Mouse (Mus musculus) myocyte (in vitro differentiated cells): ENCODE data around the gene Foxn4.

Experiments used
- E2F4 ChIP-seq: IDR thresholded peaks from one replicate; pipeline ENCODE4 v1.6.1; 2011; ENCODE audit warnings: mild to moderate bottlenecking, control low read depth, moderate library complexity; ENCODE audit not compliant: insufficient read depth
- MAX ChIP-seq: IDR thresholded peaks from one replicate; pipeline ENCODE4 v1.6.1; 2011; ENCODE audit warnings: low read depth, mild to moderate bottlenecking, control low read depth
- MYOD1 ChIP-seq, 3 experiments: IDR thresholded peaks; one replicate each; pipeline ENCODE4 v1.6.1; 2011; ENCODE audit warnings: control low read depth in 2 of 3, low read depth in 2 of 3, mild to moderate bottlenecking in 2 of 3, moderate library complexity in 1 of 3; ENCODE audit not compliant: insufficient read length in 2 of 3, control insufficient read depth in 1 of 3
- POLR2A ChIP-seq: IDR thresholded peaks from one replicate; pipeline ENCODE4 v1.6.1; 2011; ENCODE audit warnings: low read depth, mild to moderate bottlenecking, control low read depth, moderate library complexity; ENCODE audit not compliant: insufficient read length
- TCF12 ChIP-seq: IDR thresholded peaks from one replicate; pipeline ENCODE4 v1.6.1; 2011; ENCODE audit warnings: mild to moderate bottlenecking, control low read depth; ENCODE audit not compliant: poor library complexity, insufficient read depth, severe bottlenecking

- no peak for TF ChIP-seq POLR2A
- peak; percentile 24 for TF ChIP-seq TCF12
- TF ChIP-seq MAX = no peak
- no peak for TF ChIP-seq E2F4
- TF ChIP-seq MYOD1 (IDR thresholded peaks at IDR 0.05; ENCODE audit: control insufficient read depth in 1 of 3, insufficient read length in 2 of 3, low read depth in 2 of 3) = peak in 2 of 3 experiments; percentile 69 to 87
These were observed 3.6 kb downstream of the Foxn4 start for GRCm38 (mm10) chr5:114269984-114270383.
